Mouse (Mus musculus) left cerebral cortex, postnatal 36 days (tissue): ENCODE measurements around the gene Spta1. TPM values are rescaled to one million over a fixed set of nuclear protein-coding genes. Genes with fewer than 3 reads are reported as not detected.

Experiments
- DNase-seq, 2 experiments: peaks; one replicate each; pipeline ENCODE4 v3.0.0; 2021 to 2022; ENCODE audit warnings: low spot score in 2 of 2, mixed read lengths in 1 of 2
- intact Hi-C: fragments of 180-260 bp; cut with DNase I; formaldehyde crosslinking; loops from one replicate; pipeline ENCODE4 v1.15.1; 2025
- total RNA-seq, 2 experiments: library from RNA; stranded (reverse); gene quantifications; 2 replicates each; pipeline ENCODE4 v1.2.3; 2021

The Spta1 gene
- under 1 TPM; 0.05 to 0.07 TPM for total RNA-seq

- intact Hi-C loops, result no loop called here
- no peak for DNase-seq
These were observed at the start of gene Spta1 for GRCm38 (mm10) chr1:174172605-174173004. Spta1 (plus strand) TSS chr1:174172776.

GRCm38 (mm10) chr1:174131217-174131616, 41.4 kb upstream of the Spta1 start, which contains the start of gene Olfr424:
Olfr424 (plus strand) TSS chr1:174131517.
- no peak for DNase-seq
- intact Hi-C loops, result no loop called here

GRCm38 (mm10) chr1:174131999-174132398, 40.6 kb upstream of the Spta1 start:
- DNase-seq, result no peak
- intact Hi-C loops, result no loop called here

GRCm38 (mm10) chr1:174141384-174141783, 31.2 kb upstream of the Spta1 start:
- no peak for DNase-seq
- intact Hi-C loops, result no loop called here

DNA sequence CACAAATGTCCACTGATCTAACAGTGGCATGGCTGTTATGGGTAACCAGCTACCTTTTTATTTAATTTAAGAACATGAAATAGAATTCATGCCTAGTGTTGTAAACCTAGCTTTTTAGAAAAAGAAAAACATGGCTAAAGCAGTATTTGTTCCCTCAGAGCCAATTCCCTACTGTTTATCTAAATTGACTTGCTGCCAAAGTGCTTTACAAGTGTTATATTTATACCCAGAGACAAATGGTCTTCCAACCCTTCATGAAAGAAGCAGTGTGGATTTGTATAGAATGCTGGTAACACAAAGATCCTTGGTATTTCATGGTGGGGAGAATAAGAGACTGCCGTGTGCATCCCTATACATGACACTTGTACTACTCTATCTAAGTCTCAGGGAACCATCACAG, 25.9 kb upstream of the Spta1 start:
- intact Hi-C loops, result no loop called here

DNA sequence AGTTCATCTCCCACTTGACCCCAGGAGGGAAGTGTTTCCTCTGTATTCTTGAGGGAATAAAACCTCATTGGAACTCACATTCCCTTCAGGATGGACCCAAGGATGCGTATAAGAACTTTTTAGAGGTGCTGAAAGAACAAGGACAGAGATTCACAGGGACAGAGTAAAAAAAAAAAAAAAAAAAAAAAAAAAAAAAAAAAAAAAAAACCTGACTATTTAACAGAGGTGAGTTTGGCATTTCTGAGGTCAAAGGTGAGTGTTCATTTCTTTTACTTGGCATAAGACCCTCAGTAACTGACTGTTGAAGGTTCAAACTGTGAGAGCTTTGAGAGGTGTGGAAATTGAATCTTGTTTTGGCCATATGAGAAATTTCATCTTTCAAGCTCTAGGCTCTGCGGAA, 23.3 kb upstream of the Spta1 start:
- DNase-seq, result no peak
- intact Hi-C loops, result no loop called here

More for the DNA sequence above, 25.9 kb upstream of the Spta1 start:
- no peak for DNase-seq

GRCm38 (mm10) chr1:174155333-174155732, 17.2 kb upstream of the Spta1 start, which contains the start of gene Olfr420:
Olfr420 (plus strand) TSS chr1:174155633.
- intact Hi-C loops, result no loop called here

DNA sequence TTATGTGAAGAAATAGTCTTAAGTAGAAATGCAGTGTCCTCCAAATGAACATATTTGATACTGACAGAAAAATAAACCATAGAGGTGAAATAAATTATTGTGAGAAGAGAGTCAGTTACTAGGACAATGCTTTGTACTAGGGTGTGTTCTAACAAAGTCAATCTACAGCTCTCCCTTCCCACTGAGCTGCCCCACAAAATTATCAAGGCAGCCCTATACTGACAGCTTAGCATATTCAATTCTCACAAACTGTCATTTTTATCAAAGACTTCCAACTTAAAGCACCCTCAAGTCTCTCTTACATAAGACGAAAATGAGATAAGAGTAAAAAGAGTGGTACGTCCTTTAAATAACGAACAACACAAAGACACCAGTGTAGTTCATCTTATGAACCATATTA, 15.0 kb upstream of the Spta1 start:
- intact Hi-C loops, result no loop called here
- no peak for DNase-seq

More at GRCm38 (mm10) chr1:174155333-174155732, 17.2 kb upstream of the Spta1 start, which contains the start of gene Olfr420:
- DNase-seq, result no peak

DNA sequence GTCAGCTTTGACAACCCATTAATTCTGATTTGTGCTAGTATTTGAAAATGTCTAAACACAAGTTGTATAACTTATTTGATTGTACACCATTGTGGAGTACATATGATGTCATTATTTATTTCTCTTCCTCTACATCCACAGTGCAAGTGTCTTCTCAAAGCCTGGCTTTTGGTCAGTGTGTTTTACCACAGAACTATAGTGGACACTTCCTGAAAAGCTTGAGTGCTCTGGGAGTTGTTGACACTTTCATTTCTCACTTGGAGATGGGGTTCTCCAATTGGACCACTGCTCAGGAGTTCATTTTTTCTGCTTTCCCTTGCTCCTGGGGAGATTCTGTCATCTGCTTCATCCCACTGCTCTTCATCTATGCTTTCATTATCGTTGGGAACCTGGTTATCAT, 14.1 kb upstream of the Spta1 start:
- intact Hi-C loops, result no loop called here
- DNase-seq, result no peak

- DNase-seq, result no peak
- intact Hi-C loops, result no loop called here
These were observed 13.5 kb upstream of the Spta1 start for GRCm38 (mm10) chr1:174159095-174159494.

DNA sequence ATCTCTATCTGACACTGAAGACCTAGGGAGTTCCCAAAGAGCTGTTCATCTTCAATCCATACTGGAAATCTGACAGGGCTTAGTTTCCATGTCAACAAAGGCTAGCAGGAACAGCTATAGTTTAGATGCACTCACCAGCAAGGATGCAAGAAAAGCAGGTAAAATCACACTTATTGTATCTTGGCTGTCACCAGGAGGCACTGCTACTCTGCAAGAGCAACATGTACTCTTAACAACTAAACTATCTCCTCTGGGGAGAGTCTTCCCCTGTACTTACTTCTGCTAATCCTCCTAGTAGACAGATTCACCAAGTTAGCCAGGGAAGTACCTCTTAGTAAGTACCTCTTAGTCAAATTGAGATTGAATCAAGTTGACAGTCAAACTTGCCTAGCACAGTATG, 3.6 kb upstream of the Spta1 start:
- DNase-seq, result no peak
- intact Hi-C loops, result no loop called here

DNA sequence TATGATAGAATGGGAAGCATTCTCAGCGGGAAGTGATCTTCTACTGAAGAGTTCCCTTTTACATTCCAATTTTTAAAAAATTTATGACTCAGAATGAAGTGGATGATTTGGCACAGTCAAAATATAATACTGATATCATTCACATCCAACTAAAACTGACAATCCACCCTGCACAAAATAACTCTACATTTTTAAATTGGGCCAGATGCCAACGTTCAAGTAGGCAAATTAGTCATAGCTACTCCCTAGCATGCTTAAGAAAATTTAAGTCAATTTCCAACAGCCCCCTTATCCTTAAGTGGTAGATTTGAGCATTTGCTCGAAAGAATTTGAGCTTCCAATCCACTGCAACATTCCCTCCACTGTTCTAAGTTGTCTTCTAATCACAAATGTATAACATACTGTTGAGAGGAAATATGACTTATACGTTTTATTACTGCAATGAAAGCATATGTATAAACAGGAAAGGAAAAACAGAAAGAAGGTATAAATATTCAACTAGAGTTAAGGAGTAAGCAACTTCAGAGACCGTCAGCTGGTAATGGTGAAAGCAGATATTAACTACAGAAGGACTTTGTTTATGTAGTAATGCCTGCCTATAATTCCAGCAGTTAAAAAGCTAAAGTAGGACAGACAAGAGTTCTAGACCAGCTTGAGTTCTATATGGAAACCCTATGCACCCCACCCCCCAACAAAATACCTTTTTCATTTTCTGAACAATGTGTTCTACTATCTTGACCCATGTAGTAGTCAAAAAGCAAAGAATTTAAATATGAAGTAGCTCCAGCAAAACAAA, 1.7 kb upstream of the Spta1 start:
- intact Hi-C loops, result no loop called here
- DNase-seq, result no peak

DNA sequence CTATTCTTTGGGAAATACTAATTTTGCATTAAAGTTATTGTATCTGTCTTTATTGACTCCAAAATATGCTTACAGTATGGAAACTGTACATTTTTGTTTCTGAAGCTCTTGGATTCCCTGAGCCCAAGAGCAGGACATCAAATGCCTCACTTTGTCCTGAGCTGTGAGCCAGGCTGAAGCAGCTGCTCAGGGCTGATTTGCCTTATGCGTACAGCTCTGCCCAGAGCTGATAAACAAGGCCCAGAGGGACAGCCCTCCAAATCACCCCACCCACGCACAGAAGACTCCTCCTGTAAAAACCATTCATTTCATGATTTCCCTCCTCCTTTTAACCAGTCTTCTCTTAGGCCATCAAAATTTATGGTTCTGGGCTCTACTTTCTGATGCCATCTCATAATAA, 1.0 kb upstream of the Spta1 start:
- DNase-seq, result no peak
- intact Hi-C loops, result no loop called here

DNA sequence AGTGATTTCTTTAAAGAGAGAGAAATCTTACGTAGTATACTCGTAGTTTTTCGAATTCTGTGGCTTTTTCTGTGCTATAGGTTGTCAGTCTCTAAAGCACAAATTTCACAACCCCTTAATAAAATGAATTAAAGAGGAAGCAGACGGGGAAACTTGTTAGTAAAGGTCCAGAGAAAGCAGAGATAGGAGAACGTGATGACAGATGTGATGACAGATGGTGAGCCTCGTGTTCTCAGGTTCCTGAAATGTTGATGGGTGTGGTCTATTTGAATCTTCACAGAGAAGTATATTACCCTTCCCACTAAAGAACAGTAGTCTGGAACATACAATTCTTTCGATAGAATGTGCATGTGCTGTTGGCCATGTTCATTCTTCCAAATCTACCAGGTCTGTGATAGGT, 32.1 kb downstream of the Spta1 start:
- intact Hi-C loops, result no loop called here
- DNase-seq, result no peak

DNA sequence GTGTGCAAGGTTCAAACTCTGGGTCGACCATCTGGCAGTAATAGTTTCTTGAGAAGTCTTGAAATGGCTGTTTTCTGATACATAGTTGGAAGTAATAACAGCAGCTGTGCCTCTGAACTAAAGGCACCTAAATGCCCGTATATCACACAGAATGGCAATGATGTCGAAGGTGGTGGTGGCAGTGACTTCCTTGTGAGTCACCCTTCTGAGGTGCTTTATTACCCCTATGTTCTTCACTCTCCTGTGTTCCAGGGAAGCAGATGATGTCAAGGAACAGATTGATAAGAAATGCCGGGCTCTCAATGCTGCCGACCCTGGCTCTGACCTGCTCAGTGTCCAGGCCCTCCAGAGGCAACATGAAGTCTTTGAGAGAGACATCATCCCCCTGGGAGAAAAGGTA, 39.7 kb downstream of the Spta1 start:
- DNase-seq, result no peak
- intact Hi-C loops, result no loop called here

DNA sequence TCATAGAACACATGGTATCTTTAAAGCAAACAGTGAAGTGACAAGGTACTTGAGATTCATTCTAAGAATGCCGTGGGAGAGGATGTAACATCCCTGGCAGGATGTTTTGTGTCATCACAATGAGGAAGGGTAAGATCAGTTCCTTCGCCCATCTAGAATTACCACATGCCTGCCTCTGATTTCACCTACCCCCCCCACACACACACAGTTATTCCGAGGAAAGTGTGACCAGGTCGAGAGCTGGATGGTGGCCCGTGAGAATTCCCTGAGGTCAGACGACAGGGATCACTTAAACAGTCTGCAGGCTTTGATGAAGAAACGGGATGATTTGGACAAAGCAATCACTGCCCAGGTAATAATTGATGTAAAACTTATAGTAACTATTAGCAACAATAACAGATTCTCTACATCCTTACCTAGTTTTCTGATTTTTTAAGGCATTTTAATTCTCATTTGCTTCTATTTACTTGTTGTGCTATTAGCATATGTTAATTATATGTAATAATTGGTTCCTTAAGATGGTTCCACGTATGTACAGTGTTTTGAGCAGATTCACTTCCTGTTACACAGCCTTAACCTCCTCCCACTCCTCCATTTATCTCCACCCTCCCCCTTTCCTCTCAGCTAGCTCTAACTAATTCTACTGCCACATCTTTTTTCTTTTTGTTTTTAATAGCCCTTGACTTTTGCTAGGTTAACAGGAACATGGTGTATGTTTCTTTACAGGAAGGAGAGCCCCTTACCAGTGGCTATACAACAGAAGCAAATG, 42.9 kb downstream of the Spta1 start:
- intact Hi-C loops, result no loop called here
- no peak for DNase-seq

GRCm38 (mm10) chr1:174216528-174217204, 44.1 kb downstream of the Spta1 start:
- intact Hi-C loops, result no loop called here
- no peak for DNase-seq

DNA sequence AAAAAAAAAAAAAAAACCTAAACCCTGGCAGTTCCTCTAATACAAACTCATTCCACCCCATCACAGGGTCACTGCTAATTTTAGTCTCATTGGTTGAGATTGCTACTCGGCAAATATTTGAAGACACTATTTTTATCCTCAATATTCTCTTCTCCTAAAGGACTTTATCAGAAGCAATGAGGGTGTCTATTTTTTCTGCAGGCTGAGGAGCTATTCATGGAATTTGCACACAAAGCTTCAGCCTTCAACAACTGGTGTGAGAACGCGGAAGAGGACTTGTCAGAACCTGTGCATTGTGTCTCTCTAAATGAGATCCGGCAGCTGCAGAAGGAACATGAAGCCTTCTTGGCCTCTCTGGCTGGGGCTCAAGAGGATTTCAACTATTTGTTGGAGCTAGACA, 67.3 kb downstream of the Spta1 start:
- intact Hi-C loops, result no loop called here
- DNase-seq, result no peak

DNA sequence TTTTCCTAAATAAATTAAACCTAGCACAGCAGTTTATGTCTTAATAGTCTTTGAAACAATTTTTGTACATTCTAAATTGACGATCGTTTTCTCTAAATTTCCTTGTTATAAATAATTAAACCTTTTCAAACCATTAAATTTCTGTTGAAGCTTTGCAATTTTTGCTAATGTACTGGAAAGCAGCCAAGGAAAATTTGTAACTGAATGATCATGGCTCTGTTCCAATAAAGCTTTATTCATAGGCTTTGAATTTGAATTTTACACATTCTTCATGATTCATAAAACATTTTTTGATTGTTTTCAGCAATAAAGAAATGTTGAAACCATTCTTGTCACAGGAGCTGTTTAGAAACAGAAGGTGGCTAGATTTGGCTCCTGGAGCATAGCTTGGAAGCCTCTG, 72.0 kb downstream of the Spta1 start:
- DNase-seq, result no peak
- intact Hi-C loops, result no loop called here

DNA sequence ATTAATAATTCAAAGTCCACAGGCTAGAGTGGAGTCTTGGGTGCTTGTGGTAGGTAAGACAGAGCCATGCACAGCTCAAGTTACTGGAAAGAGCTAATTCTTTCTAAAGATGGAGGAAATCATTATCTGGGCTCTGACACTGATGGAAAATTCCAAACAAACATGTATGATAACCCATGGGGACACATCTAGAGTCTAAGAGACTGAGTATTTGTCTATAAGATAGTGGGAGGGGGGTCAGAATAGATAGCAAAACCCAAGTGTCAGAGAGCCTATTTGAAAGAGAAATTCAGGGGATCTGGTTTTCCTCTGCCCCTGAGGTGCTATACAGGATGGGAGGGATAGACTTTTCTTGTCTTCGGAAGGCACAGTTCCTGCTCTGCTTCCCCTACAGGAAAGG, 73.5 kb downstream of the Spta1 start:
- intact Hi-C loops, result no loop called here
- DNase-seq, result no peak
